Mouse (Mus musculus) liver, postnatal 0 days (tissue): ENCODE results near the gene Fem1b. TPM values are rescaled to one million over a fixed set of nuclear protein-coding genes. Genes with fewer than 3 reads are reported as not detected.
"Not testable (repeated sequence)": the region's sequence is repeated elsewhere in the genome, so short reads cannot be mapped to it uniquely, and the experiment has no call there.

Experiments used
- ATAC-seq: fragments of 200-750 bp; cut with Nextera tagmentation; 2 replicates; pipeline ENCODE4 v1.8.0; 2017; ENCODE audit warnings: mild to moderate bottlenecking, moderate library complexity
- DNase-seq: peaks from one replicate; pipeline ENCODE4 v3.0.0-alpha.2; 2016
- H3K27ac ChIP-seq: fragments of 300-500 bp; sonication (generic); 2 replicates; pipeline ENCODE4 v1.5.1; 2014; ENCODE audit warnings: antibody characterized with exemption, moderate library complexity, mild to moderate bottlenecking, low read depth
- H3K27me3 ChIP-seq: fragments of 300-500 bp; sonication (generic); 2 replicates; pipeline ENCODE4 v1.6.1; 2014; ENCODE audit warnings: low read length, control low read depth, mixed read lengths; ENCODE audit not compliant: insufficient read depth
- H3K36me3 ChIP-seq: fragments of 300-500 bp; sonication (generic); replicated peaks from 2 replicates; pipeline ENCODE4 v1.6.1; 2014; ENCODE audit warnings: mild to moderate bottlenecking, control low read depth, low read length, moderate library complexity, mixed read lengths; ENCODE audit not compliant: insufficient read depth
- H3K4me1 ChIP-seq: fragments of 300-500 bp; sonication (generic); 2 replicates; pipeline ENCODE4 v1.6.1; 2014; ENCODE audit warnings: antibody characterized with exemption, mild to moderate bottlenecking, control low read depth; ENCODE audit not compliant: insufficient read depth
- H3K4me2 ChIP-seq: fragments of 300-500 bp; sonication (generic); 2 replicates; pipeline ENCODE4 v1.6.1; 2014; ENCODE audit warnings: low read depth, mild to moderate bottlenecking, low read length, moderate library complexity, mixed read lengths
- H3K4me3 ChIP-seq: fragments of 300-500 bp; sonication (generic); 2 replicates; pipeline ENCODE4 v1.5.1; 2014; ENCODE audit warnings: low read depth, low read length
- H3K9ac ChIP-seq: fragments of 300-500 bp; sonication (generic); replicated peaks from 2 replicates; pipeline ENCODE4 v1.6.1; 2014; ENCODE audit warnings: mild to moderate bottlenecking, moderate library complexity
- H3K9me3 ChIP-seq: fragments of 300-500 bp; sonication (generic); 2 replicates; pipeline ENCODE4 v1.6.1; 2016; ENCODE audit warnings: mild to moderate bottlenecking, control low read depth, low read length, mixed read lengths
- CTCF ChIP-seq: sonication (generic); IDR thresholded peaks from 2 replicates; pipeline ENCODE4 v1.5.1; 2016; ENCODE audit warnings: antibody characterized with exemption, low read depth
- EP300 ChIP-seq: IDR thresholded peaks from 2 replicates; pipeline ENCODE4 v1.6.1; 2016; ENCODE audit warnings: antibody characterized with exemption, low read depth, mild to moderate bottlenecking
- WGBS: fragments of 180-500 bp; shearing (Covaris S2); extraction: QIAGEN DNeasy Blood & Tissue Kit; methylation state at CpG from one replicate; pipeline ENCODE4 v1.1.7; 2014; ENCODE audit not compliant: insufficient replicate concordance; 5-methylcytosine and 5-hydroxymethylcytosine counted together
- polyA plus RNA-seq: library from polyadenylated mRNA; unstranded; fragments of >200 nt; fragmentation: Nextera tagmentation; extraction: Ambion mirVana; gene quantifications from 2 replicates; pipeline ENCODE4 v1.2.1, GENCODE M21; 2015

Gene Fem1b
- polyA plus RNA-seq, 1 experiment from 2014 or later: 3.8 TPM

- Histone ChIP-seq H3K9me3 (no peaks in the 10 kb centered on the region), H3K36me3 (no peaks in the 10 kb centered on the region), H3K4me3 (no peak overlapping the region), H3K4me1 (peaks cover 6% of the 10 kb centered on the region), H3K4me2 (no peak overlapping the region), H3K27me3 (no peaks in the 10 kb centered on the region), H3K27ac (no peak overlapping the region), H3K9ac (no peak overlapping the region)
- ATAC-seq (no peak), DNase-seq (no peak)
- TF ChIP-seq CTCF (no peak), EP300 (no peak)
- WGBS: 79% methylated on average over 6 of the region's 6 CpGs
Observed at GRCm38 (mm10) chr9:62820829-62821228, 9.1 kb upstream of the Fem1b start.

- not testable (repeated sequence) for ATAC-seq
- WGBS: 73% methylated on average over 6 of the region's 6 CpGs
Observed at GRCm38 (mm10) chr9:62819910-62820309, 8.2 kb upstream of the Fem1b start.

DNA sequence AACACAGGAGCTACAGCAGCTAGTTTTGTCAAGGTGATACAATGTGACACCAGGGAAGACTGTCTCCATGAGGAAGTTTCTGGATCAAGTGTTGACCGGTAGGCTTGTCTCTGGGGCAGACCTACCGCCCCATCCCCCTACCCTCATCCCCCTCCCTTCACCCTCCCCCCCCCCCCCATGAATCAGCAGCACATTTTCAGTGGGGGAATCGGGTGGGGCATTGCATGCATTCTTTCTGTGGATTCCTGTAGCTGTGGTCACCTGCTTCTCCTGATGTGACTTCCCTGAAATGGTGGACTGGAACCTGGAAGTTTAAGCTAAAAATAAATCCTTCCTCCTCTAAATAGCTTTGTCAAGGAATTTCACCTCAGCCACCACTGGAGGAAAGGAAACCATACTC lies 7.8 kb upstream of the Fem1b start:
- H3K36me3 ChIP-seq: no peaks in the 10 kb centered on the region
- ATAC-seq (no peak), DNase-seq (no peak)
- H3K9me3 ChIP-seq: no peaks in the 10 kb centered on the region
- H3K4me2 ChIP-seq: no peak overlapping the region
- no peak overlapping the region for H3K4me3 ChIP-seq
- H3K27me3 ChIP-seq: no peaks in the 10 kb centered on the region
- H3K9ac ChIP-seq: no peak overlapping the region
- WGBS: 53% methylated on average over 3 of the region's 3 CpGs
- TF ChIP-seq CTCF: no peak
- no peak for TF ChIP-seq EP300
- peaks cover 11% of the 10 kb centered on the region for H3K4me1 ChIP-seq
- H3K27ac ChIP-seq: no peak overlapping the region

More at GRCm38 (mm10) chr9:62819910-62820309, 8.2 kb upstream of the Fem1b start:
- DNase-seq, H3K36me3 ChIP-seq, H3K27me3 ChIP-seq, H3K9me3 ChIP-seq, H3K27ac ChIP-seq, H3K4me1 ChIP-seq, H3K9ac ChIP-seq, H3K4me2 ChIP-seq, H3K4me3 ChIP-seq: not testable (repeated sequence)

GRCm38 (mm10) chr9:62817828-62818614 lies 6.3 kb upstream of the Fem1b start:
- 59% methylated on average over 4 of the region's 4 CpGs for WGBS
- H3K36me3 ChIP-seq: no peaks in the 10 kb centered on the region
- TF ChIP-seq EP300: no peak
- TF ChIP-seq CTCF: no peak
- H3K9me3 ChIP-seq: no peaks in the 10 kb centered on the region
- H3K4me2 ChIP-seq: no peak overlapping the region
- no peak overlapping the region for H3K27ac ChIP-seq
- no peak overlapping the region for H3K4me3 ChIP-seq
- DNase-seq: peak; percentile 63
- H3K4me1 ChIP-seq: peaks cover 12% of the 10 kb centered on the region
- peak; percentile 73 for ATAC-seq
- H3K9ac ChIP-seq: no peak overlapping the region
- H3K27me3 ChIP-seq: no peaks in the 10 kb centered on the region

- DNase-seq (no peak), ATAC-seq (no peak)
- peaks cover 18% of the 10 kb centered on the region for H3K4me1 ChIP-seq
- no peaks in the 10 kb centered on the region for H3K27me3 ChIP-seq
- no peaks in the 10 kb centered on the region for H3K9me3 ChIP-seq
- TF ChIP-seq CTCF (no peak), EP300 (no peak)
- no peaks in the 10 kb centered on the region for H3K36me3 ChIP-seq
- 53% methylated on average over 12 of the region's 12 CpGs for WGBS
- no peak overlapping the region for H3K4me3 ChIP-seq
- no peak overlapping the region for H3K9ac ChIP-seq
- H3K4me2 ChIP-seq: no peak overlapping the region
- no peak overlapping the region for H3K27ac ChIP-seq
Observed at GRCm38 (mm10) chr9:62817099-62817571, 5.4 kb upstream of the Fem1b start.

DNA sequence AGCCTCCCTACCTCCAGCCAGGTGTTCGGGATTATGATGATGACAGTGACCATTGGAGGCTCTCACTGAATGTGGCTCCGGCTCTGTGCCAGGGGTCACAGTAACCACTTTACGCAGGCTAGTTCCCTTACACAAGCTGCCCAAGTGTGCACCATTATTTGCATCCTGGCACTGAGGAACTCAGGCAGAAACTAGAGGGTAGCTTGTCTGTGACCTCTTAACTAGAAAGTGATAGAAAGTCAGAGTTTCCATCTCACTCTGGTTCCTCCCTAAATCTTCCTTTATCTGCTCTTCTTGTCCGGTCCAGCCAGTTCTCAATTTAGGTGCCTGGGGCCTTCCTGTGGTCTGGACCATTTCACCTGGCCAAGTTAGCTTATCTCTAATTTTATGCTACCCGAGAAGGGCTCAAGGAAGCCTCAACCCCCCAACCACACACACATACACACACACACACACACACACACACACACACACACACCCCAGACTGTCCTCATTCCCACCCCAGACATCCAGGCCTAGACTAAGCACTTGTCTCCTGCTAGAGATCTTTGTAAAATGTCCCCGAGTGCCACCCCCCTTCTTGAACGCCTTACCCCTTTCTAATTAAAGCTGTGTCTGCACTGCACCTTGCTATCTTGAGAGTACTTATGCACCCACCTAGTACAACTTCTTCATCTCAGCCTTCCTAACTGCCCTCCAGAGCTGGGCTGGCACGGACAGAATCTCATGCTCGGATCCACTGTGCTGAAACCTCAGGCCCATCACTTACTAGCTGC lies 4.8 kb upstream of the Fem1b start:
- DNase-seq (no peak), ATAC-seq (no peak)
- H3K9me3 ChIP-seq: no peaks in the 10 kb centered on the region
- no peak overlapping the region for H3K4me3 ChIP-seq
- peaks cover 20% of the 10 kb centered on the region for H3K4me1 ChIP-seq
- TF ChIP-seq EP300: no peak
- TF ChIP-seq CTCF: no peak
- H3K4me2 ChIP-seq: no peak overlapping the region
- WGBS: 77% methylated on average over 9 of the region's 9 CpGs
- H3K36me3 ChIP-seq: no peaks in the 10 kb centered on the region
- H3K27me3 ChIP-seq: no peaks in the 10 kb centered on the region
- no peak overlapping the region for H3K9ac ChIP-seq
- no peak overlapping the region for H3K27ac ChIP-seq
